Mouse (Mus musculus) MEL (cell line): ENCODE measurements around the gene Atxn7. TPM values are rescaled to one million over a fixed set of nuclear protein-coding genes. Genes with fewer than 3 reads are reported as not detected.

Experiments
- DNase-seq: peaks from one replicate; pipeline ENCODE4 v3.0.0; 2011; ENCODE audit warnings: low read depth, low spot score
- H3K27ac ChIP-seq: 2 replicates; pipeline ENCODE4 v1.5.1; 2012; ENCODE audit warnings: low read depth, mild to moderate bottlenecking, control low read depth, low read length, moderate library complexity; ENCODE audit not compliant: control insufficient read depth
- H3K27me3 ChIP-seq, 2 experiments: fragments of 150-350 bp in 1 of 2; sonication (generic) in 1 of 2; 2 replicates each; pipeline ENCODE4 v1.6.1; 2012; ENCODE audit warnings: low read length in 2 of 2, mild to moderate bottlenecking in 2 of 2, improper control_type of control experiment in 1 of 2, moderate library complexity in 1 of 2; ENCODE audit not compliant: insufficient read depth in 2 of 2, control insufficient read depth in 1 of 2
- H3K36me3 ChIP-seq, 2 experiments: 2 replicates each; pipeline ENCODE4 v1.6.1; 2012 to 2014; ENCODE audit warnings: low read length in 2 of 2, improper control_type of control experiment in 1 of 2, inconsistent platforms in 1 of 2, mild to moderate bottlenecking in 1 of 2; ENCODE audit not compliant: insufficient read depth in 2 of 2, control insufficient read depth in 1 of 2
- H3K4me1 ChIP-seq, 2 experiments: fragments of 150-350 bp in 1 of 2; sonication (generic) in 1 of 2; 2 replicates each; pipeline ENCODE4 v1.6.1; 2012; ENCODE audit warnings: low read length in 2 of 2, improper control_type of control experiment in 1 of 2, mild to moderate bottlenecking in 1 of 2; ENCODE audit not compliant: insufficient read depth in 2 of 2, control insufficient read depth in 1 of 2
- H3K4me3 ChIP-seq, 2 experiments: fragments of 150-350 bp in 1 of 2; sonication (generic) in 1 of 2; 2 replicates each; pipeline ENCODE4 v1.5.1; 2012; ENCODE audit warnings: low read depth in 2 of 2, low read length in 2 of 2, mild to moderate bottlenecking in 2 of 2, moderate library complexity in 2 of 2, control low read depth in 1 of 2, improper control_type of control experiment in 1 of 2; ENCODE audit not compliant: control insufficient read depth in 1 of 2, insufficient read depth in 1 of 2
- H3K79me2 ChIP-seq: 2 replicates; pipeline ENCODE4 v1.6.1; 2012; ENCODE audit warnings: mild to moderate bottlenecking, low read length, moderate library complexity; ENCODE audit not compliant: control insufficient read depth, poor library complexity, insufficient read depth
- H3K9ac ChIP-seq: 2 replicates; pipeline ENCODE4 v1.6.1; 2012; ENCODE audit warnings: low read depth, mild to moderate bottlenecking, control low read depth, low read length, moderate library complexity; ENCODE audit not compliant: control insufficient read depth, poor library complexity, severe bottlenecking
- H3K9me3 ChIP-seq: fragments of 150-350 bp; sonication (generic); replicated peaks from 2 replicates; pipeline ENCODE4 v1.6.1; 2012; ENCODE audit warnings: mild to moderate bottlenecking, low read length, improper control_type of control experiment, moderate library complexity; ENCODE audit not compliant: insufficient read depth
- ELF1 ChIP-seq: IDR thresholded peaks from 2 replicates; pipeline ENCODE4 v1.6.1; 2014; ENCODE audit warnings: low read depth, mild to moderate bottlenecking, inconsistent platforms, low read length, improper control_type of control experiment, moderate library complexity
- KAT2A ChIP-seq: conservative IDR thresholded peaks from 2 replicates; pipeline ENCODE4 v1.6.1; 2012; ENCODE audit warnings: low read depth, low read length, improper control_type of control experiment, inconsistent platforms
- MAZ ChIP-seq: IDR thresholded peaks from 2 replicates; pipeline ENCODE4 v1.6.1; 2012; ENCODE audit warnings: low read depth, mild to moderate bottlenecking, inconsistent platforms, low read length, improper control_type of control experiment
- MYB ChIP-seq: IDR thresholded peaks from 2 replicates; pipeline ENCODE4 v1.6.1; 2011; ENCODE audit warnings: mild to moderate bottlenecking, low read depth, low read length, improper control_type of control experiment
- MYC ChIP-seq: IDR thresholded peaks from 2 replicates; pipeline ENCODE4 v1.6.1; 2011; ENCODE audit warnings: low read depth, mild to moderate bottlenecking, low read length, improper control_type of control experiment, moderate library complexity
- NELFE ChIP-seq: IDR thresholded peaks from 2 replicates; pipeline ENCODE4 v1.6.1; 2011; ENCODE audit warnings: low read depth, low read length, improper control_type of control experiment
- NRF1 ChIP-seq: IDR thresholded peaks from 2 replicates; pipeline ENCODE4 v1.6.1; 2014; ENCODE audit warnings: low read depth, mild to moderate bottlenecking, inconsistent platforms, low read length, improper control_type of control experiment, moderate library complexity; ENCODE audit not compliant: poor library complexity, insufficient read depth, severe bottlenecking
- POLR2AphosphoS2 ChIP-seq: IDR thresholded peaks from 2 replicates; pipeline ENCODE4 v1.6.1; 2011; ENCODE audit warnings: low read length, improper control_type of control experiment
- RCOR1 ChIP-seq: IDR thresholded peaks from 2 replicates; pipeline ENCODE4 v1.6.1; 2012; ENCODE audit warnings: low read depth, mild to moderate bottlenecking, inconsistent platforms, low read length, improper control_type of control experiment
- SIN3A ChIP-seq: IDR thresholded peaks from 2 replicates; pipeline ENCODE4 v1.6.1; 2012; ENCODE audit warnings: low read length, improper control_type of control experiment, inconsistent platforms
- SMC3 ChIP-seq: IDR thresholded peaks from 2 replicates; pipeline ENCODE4 v1.6.1; 2011; ENCODE audit warnings: low read depth, low read length, improper control_type of control experiment
- USF2 ChIP-seq, 2 experiments: IDR thresholded peaks; 2 replicates each; pipeline ENCODE4 v1.6.1; 2011 to 2012; ENCODE audit warnings: improper control_type of control experiment in 2 of 2, low read length in 2 of 2, borderline replicate concordance in 1 of 2, inconsistent platforms in 1 of 2, low read depth in 1 of 2, mild to moderate bottlenecking in 1 of 2; ENCODE audit not compliant: insufficient read depth in 1 of 2
- polyA plus RNA-seq, 2 experiments: library from polyadenylated mRNA; stranded (reverse) in 1 of 2; unstranded in 1 of 2; fragments of >175 nt in 1 of 2; fragments of >200 nt in 1 of 2; gene quantifications; 2 replicates each; pipeline versions ENCODE4 v1.2.1 to v1.2.4; 2012; ENCODE audit warnings: low replicate concordance in 2 of 2, low read depth in 1 of 2; ENCODE audit not compliant: insufficient read length in 2 of 2, insufficient read depth in 1 of 2, missing spikeins in 1 of 2
- total RNA-seq: library from RNA; depleted of rRNA; stranded (reverse); fragments of 300-350 nt; gene quantifications from 2 replicates; pipeline ENCODE4 v1.2.3, GENCODE M21; 2012

Atxn7 gene
- total and polyA plus RNA-seq, 3 experiments = 2.3 to 7.7 TPM; not detected in 1

DNA sequence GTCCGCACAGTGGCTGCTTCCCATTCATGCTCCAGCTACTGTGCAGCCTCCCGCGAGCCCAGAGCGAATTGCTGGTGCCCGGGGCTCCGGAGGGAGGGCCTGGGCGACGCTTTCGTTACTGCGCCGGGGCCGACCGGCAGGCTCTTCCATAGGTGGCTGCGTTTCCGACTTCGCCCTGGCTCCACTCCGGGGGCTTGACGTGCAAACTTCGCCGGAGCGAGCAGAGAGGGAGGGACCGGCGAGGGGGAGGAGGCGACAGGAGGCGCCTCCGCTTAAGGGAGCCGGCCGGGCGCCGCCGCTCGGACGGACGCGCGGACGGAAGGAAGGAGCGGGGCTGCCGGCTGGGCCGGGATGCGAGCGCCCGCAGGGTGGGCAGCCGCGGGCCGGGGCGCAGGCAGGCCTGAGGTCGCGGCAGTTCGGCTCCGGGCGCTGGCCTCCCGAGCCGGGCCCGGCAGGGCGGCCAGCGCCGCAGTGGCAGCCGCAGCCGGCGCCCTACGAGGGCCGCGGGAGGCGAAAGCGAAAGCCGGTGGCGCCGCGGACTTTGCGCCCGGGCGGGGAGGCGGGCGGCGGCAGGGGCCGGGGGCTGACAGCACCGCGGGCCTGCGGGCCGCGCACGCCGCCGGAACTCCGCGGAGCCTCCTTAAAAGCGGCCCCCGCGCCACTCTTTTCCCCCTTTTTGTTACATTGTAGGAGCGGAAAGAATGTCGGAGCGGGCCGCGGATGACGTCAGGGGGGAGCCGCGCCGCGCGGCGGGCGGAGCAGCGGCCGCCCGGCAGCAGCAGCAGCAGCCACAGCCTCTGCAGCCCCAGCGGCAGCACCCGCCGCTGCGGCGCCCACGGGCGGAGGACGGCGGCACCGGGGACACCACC lies 51.4 kb downstream of the Atxn7 start (continued):
- TF ChIP-seq USF2 (IDR thresholded peaks at IDR 0.05; ENCODE audit: borderline replicate concordance in 1 of 2, insufficient read depth in 1 of 2, low read depth in 1 of 2, low read length in 2 of 2) (no peak), MAZ (no peak)

- peak; percentile 44 for DNase-seq
- Histone ChIP-seq H3K9me3 (no peaks in the 10 kb centered on the region), H3K36me3 (peaks cover 0 to 13% of the 10 kb centered on the region in 2 experiments; a peak in 2 of 4 replicates), H3K9ac (peak overlapping the region; percentile 95), H3K27ac (peak overlapping the region; percentile 44), H3K27me3 (no peaks in the 10 kb centered on the region), H3K4me1 (peaks cover 7 to 9% of the 10 kb centered on the region in 2 experiments; a peak in 3 of 4 replicates), H3K4me3 (peak overlapping the region; percentile 64 to 97), H3K79me2 (peaks cover 7% of the 10 kb centered on the region)
- TF ChIP-seq MYB (no peak), KAT2A (no peak), NELFE (no peak), NRF1 (peak; percentile 30; the same call in 1 of the 2 replicates), ELF1 (no peak), POLR2AphosphoS2 (no peak), SIN3A (0 out of 2 replicates have a peak, but pooled peaks have one; percentile 41), RCOR1 (no peak)
Observed at GRCm38 (mm10) chr14:14013252-14013711, 52.0 kb downstream of the Atxn7 start.

DNA sequence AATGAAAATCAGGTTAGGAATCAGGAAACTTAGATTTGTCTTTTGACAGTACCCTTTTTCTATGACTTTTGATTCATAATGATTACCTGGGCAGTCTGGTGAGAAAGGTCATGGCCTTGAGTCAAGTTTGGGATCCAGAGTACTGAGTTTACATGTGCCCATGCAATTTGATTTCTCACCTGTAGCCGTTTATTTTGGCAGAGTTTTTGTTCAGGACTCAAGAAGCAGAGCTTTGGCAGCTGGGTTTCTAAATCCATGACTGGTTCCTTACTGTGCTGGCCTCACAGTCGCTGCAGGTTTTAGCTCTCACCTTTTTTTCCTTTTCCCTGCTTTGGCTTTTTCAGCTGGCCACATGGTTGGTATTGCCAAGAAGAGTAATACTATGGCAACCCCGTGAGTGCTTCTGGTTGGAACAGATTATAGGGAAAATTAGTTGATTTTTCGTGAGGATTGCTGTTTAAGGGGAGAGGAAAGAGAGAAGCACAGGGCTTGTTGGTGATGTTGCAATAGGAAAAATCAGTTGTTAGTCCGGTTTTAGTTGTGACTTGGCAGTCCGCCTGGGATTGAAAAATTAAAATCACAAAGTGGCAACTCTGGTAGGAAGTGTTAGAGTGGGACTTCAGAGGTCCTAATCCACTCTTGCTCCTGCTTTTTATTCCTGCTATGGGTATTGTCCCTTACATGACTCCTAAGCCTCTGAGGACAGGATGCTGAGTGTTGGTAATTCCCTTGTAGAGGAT lies 53.6 kb downstream of the Atxn7 start:
- no peaks in the 10 kb centered on the region for H3K27me3 ChIP-seq
- DNase-seq = no peak
- no peak overlapping the region for H3K9ac ChIP-seq
- H3K27ac ChIP-seq = no peak overlapping the region
- peaks cover 7% of the 10 kb centered on the region for H3K79me2 ChIP-seq
- H3K36me3 ChIP-seq = peaks cover 0 to 11% of the 10 kb centered on the region in 2 experiments; a peak in 2 of 4 replicates
- no peak overlapping the region for H3K4me3 ChIP-seq
- peaks cover 3 to 7% of the 10 kb centered on the region in 2 experiments; a peak in 3 of 4 replicates for H3K4me1 ChIP-seq
- H3K9me3 ChIP-seq = no peaks in the 10 kb centered on the region
- TF ChIP-seq SMC3 (no peak), MYC (no peak)
